Mouse (Mus musculus) heart, embryonic 16.5 days (tissue): ENCODE measurements around the gene Gm21698. TPM values are rescaled to one million over a fixed set of nuclear protein-coding genes. Genes with fewer than 3 reads are reported as not detected.
"Not testable (repeated sequence)": the region's sequence is repeated elsewhere in the genome, so short reads cannot be mapped to it uniquely, and the experiment has no call there.

Experiments used
- ATAC-seq: fragments of 200-750 bp; cut with Nextera tagmentation; replicated peaks from 2 replicates; pipeline ENCODE4 v1.8.0; 2017; ENCODE audit warnings: moderate number of reproducible peaks; ENCODE audit not compliant: insufficient read depth, low FRiP score; ENCODE audit errors: extremely low read depth
- H3K27ac ChIP-seq: fragments of 300-500 bp; sonication (generic); 2 replicates; pipeline ENCODE4 v1.5.1; 2014; ENCODE audit warnings: mild to moderate bottlenecking, low read length, control low read depth, moderate library complexity
- H3K27me3 ChIP-seq: fragments of 300-500 bp; sonication (generic); 2 replicates; pipeline ENCODE4 v1.6.1; 2014; ENCODE audit warnings: low read length, mixed read lengths; ENCODE audit not compliant: control insufficient read depth, insufficient read depth
- H3K36me3 ChIP-seq: fragments of 300-500 bp; sonication (generic); 2 replicates; pipeline ENCODE4 v1.6.1; 2014; ENCODE audit not compliant: control insufficient read depth, insufficient read depth
- H3K4me1 ChIP-seq: fragments of 300-500 bp; sonication (generic); 2 replicates; pipeline ENCODE4 v1.6.1; 2014; ENCODE audit warnings: low read length, mixed read lengths; ENCODE audit not compliant: control insufficient read depth, insufficient read depth
- H3K4me2 ChIP-seq: fragments of 300-500 bp; sonication (generic); 2 replicates; pipeline ENCODE4 v1.6.1; 2014; ENCODE audit warnings: low read depth, mild to moderate bottlenecking, control low read depth, low read length
- H3K4me3 ChIP-seq: fragments of 300-500 bp; sonication (generic); 2 replicates; pipeline ENCODE4 v1.5.1; 2014; ENCODE audit warnings: mild to moderate bottlenecking, control low read depth, low read length
- H3K9ac ChIP-seq: fragments of 300-500 bp; sonication (generic); 2 replicates; pipeline ENCODE4 v1.6.1; 2014; ENCODE audit warnings: low read length, control low read depth
- H3K9me3 ChIP-seq: fragments of 300-500 bp; sonication (generic); replicated peaks from 2 replicates; pipeline ENCODE4 v1.6.1; 2016; ENCODE audit warnings: low read length; ENCODE audit not compliant: control insufficient read depth
- WGBS: fragments of 180-500 bp; shearing (Covaris S2); extraction: QIAGEN DNeasy Blood & Tissue Kit; methylation state at CpG from one replicate; pipeline ENCODE4 v1.1.7; 2014; 5-methylcytosine and 5-hydroxymethylcytosine counted together
- polyA plus RNA-seq: library from polyadenylated mRNA; unstranded; fragments of >200 nt; fragmentation: Nextera tagmentation; extraction: Ambion mirVana; gene quantifications from 2 replicates; pipeline ENCODE4 v1.2.1, GENCODE M21; 2015

Gm21698 gene
- polyA plus RNA-seq, 1 experiment from 2014 or later, result not detected

DNA sequence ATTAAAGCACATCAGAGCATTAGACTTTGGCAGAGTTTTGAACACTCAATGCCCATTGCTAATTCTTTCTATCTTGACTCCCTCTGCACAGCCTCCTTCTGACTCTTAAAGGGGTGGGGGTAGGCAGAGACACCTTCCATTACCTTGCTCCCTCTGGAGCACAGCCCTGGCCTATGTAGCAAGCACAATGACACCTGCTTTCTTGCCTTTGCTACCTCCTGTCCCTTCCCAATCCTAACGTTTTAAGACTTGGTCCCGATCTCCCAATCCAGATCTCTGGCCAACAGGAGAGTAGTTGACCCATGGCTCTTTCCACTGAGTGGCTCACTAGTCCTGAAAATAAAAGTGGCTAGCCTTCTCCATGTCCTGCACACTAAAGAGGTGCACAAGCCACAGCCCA lies 43.1 kb downstream of the Gm21698 start:
- H3K4me1 ChIP-seq, H3K9me3 ChIP-seq, H3K9ac ChIP-seq, H3K36me3 ChIP-seq, H3K27ac ChIP-seq, ATAC-seq, H3K4me2 ChIP-seq, H3K27me3 ChIP-seq, H3K4me3 ChIP-seq: not testable (repeated sequence)
- WGBS, result 73% methylated on average over 2 of the region's 2 CpGs

DNA sequence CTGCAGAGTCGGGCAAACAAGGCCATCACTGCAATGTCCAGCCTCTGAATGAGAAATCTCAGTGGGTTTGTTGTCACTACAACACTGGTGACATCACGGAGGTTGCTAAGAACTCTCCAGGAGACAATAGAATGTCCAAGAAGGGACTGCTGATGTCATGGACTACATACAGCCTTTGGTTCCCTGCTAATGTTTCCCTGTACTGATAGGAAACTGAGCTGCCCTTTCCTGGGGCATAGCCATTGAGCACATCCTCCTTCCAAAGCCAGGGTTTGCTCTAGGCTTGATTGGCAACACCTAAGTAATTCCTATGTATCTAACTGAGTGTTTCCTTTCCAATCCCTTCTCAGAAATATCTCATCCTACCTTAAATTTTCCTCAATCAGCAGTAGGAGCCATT lies 46.2 kb downstream of the Gm21698 start, which contains the start of gene Gm21663:
TSS of gene Gm21663 (minus strand) at position 101 of the 400 bp plus-strand sequence.
- not testable (repeated sequence) for H3K9me3 ChIP-seq, H3K27ac ChIP-seq, ATAC-seq, H3K4me2 ChIP-seq, H3K9ac ChIP-seq, H3K27me3 ChIP-seq, H3K4me3 ChIP-seq, H3K36me3 ChIP-seq, H3K4me1 ChIP-seq
- 38% methylated on average over 2 of the region's 2 CpGs for WGBS

Other genes with a start within 250 kb of the Gm21698 start
- gene Actr3b, start 228.7 kb downstream of the Gm21698 start, polyA plus RNA-seq, result 30.8 and 31.6 TPM in 2 replicates
- 0.10 TPM in 1 of 2 replicates, not detected in the other for gene Gm21663, start 46.3 kb downstream of the Gm21698 start, polyA plus RNA-seq
- not detected in 2 replicates for gene Gm21671, start 34.2 kb downstream of the Gm21698 start, polyA plus RNA-seq
- gene Gm21680, start 16.0 kb downstream of the Gm21698 start, polyA plus RNA-seq, result 0.07 TPM in 1 of 2 replicates, not detected in the other
- 0.10 TPM in 1 of 2 replicates, not detected in the other for gene Gm1979, start 16.1 kb upstream of the Gm21698 start, polyA plus RNA-seq
- gene Gm5862, start 34.3 kb upstream of the Gm21698 start, polyA plus RNA-seq, result not detected in 2 replicates
- gene Speer4a, start 50.9 kb upstream of the Gm21698 start, polyA plus RNA-seq, result 0.05 TPM in 1 of 2 replicates, not detected in the other
- not detected in 2 replicates for gene Gm7347, start 69.9 kb upstream of the Gm21698 start, polyA plus RNA-seq
- gene Gm10471, start 100.6 kb upstream of the Gm21698 start, polyA plus RNA-seq, result not detected in 2 replicates
- 0.09 TPM in 1 of 2 replicates, not detected in the other for gene 5031410I06Rik, start 116.7 kb upstream of the Gm21698 start, polyA plus RNA-seq
- not detected in 2 replicates for gene Gm10220, start 132.8 kb upstream of the Gm21698 start, polyA plus RNA-seq